Mouse (Mus musculus): Measurements from ENCODE around the gene Zc2hc1c. TPM values are rescaled to one million over a fixed set of nuclear protein-coding genes. Genes with fewer than 3 reads are reported as not detected.

Zc2hc1c gene
- total RNA-seq, 4 experiments from 2014 or later: 1.6 to 2.2 (median 1.9) TPM

DNA sequence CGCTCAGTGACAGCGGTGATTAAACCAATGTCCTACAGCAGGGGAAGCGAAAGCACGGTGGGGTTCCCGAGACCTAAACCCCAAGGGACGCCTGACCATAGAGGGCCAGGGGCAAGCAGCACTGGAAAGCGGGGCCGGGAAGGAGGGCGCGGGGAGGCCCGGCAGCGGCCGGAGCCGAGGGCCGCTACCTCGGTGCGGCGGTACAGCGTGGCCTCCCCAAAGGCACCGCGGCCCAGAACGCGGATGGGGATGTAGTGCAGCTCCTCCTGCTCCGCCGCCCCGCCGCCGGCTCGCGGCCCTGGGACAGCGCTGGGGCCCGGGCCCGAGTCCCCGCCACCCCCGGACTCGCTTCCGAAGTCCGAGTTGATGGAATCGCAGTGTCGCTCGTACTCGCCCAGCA lies 50.4 kb downstream of the Zc2hc1c start:
- DNase-seq (ENCODE audit: low spot score in 2 of 2): no peak

GRCm38 (mm10) chr12:85339243-85339729 lies 50.9 kb downstream of the Zc2hc1c start, which contains the start of gene Nek9:
Gene Nek9 (minus strand): TSS chr12:85339362.
- DNase-seq (ENCODE audit: low spot score in 2 of 2): peak; percentile 86 to 92

DNA sequence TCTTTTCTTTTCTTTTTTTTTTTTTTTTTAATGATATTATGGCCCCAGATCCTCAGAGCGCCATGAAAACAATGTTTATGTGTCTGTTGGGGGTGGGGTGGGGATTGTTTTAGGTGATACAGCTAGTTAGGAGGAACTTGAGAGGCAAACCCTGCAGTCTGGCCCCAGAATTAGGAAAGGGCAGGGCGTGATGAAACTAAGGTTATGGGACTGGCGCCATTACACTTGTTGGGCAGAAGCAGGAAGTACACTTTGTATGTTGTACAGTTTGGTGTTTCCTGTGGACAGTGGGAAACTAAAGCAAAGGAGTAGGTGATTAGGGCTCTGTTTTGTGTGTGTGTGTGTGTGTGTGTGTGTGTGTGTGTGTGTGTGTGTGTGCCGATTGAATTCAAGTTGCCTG lies 51.6 kb downstream of the Zc2hc1c start:
- DNase-seq (ENCODE audit: low spot score in 2 of 2): no peak

DNA sequence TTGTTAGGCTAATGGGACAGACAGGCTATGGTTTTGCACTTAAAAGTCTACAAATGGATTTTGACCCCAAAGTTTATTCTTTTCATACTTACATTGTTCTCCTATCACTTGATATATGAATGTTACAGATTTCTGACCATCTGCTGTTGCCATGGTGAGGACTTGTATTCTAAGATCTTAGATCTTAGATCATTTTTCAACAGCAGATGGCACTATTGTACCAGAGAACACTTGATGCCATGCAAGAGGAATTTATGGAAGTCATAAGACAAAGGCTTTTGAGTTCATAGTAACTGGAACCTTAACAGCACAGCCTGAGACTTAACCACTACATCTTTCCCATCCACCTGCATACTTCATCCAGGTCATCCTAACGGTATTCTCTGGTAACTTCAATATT lies 52.7 kb downstream of the Zc2hc1c start:
- DNase-seq (ENCODE audit: low spot score in 2 of 2): no peak

GRCm38 (mm10) chr12:85342310-85342709 lies 53.9 kb downstream of the Zc2hc1c start:
- no peak for DNase-seq (ENCODE audit: low spot score in 2 of 2)

DNA sequence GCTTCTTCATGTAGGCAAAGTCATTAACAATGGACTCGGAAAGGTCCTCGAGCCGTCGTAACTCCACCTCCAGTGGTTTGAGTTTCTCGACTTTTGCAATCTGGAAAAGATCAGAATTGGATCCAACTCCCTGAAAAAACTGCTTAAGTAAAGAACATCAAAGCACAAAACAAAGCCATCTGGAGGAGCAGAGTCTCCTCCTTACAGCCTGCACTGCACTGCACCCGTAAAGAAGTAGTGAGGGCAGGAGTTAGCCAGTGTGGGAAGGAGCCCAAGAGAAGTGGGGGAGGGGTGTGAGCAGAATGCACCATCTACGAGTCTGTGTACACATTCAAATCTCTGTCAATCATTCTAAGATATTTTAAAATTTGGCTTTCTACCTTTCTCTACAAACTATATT lies 55.9 kb downstream of the Zc2hc1c start:
- no peak for DNase-seq (ENCODE audit: low spot score in 2 of 2)

- DNase-seq (ENCODE audit: low spot score in 2 of 2): no peak
Observed at GRCm38 (mm10) chr12:85345559-85345958, 57.2 kb downstream of the Zc2hc1c start.

- peak in 1 of 2 experiments; percentile 49 for DNase-seq (ENCODE audit: low spot score in 2 of 2)
Observed at GRCm38 (mm10) chr12:85346374-85346773, 58.0 kb downstream of the Zc2hc1c start.

DNA sequence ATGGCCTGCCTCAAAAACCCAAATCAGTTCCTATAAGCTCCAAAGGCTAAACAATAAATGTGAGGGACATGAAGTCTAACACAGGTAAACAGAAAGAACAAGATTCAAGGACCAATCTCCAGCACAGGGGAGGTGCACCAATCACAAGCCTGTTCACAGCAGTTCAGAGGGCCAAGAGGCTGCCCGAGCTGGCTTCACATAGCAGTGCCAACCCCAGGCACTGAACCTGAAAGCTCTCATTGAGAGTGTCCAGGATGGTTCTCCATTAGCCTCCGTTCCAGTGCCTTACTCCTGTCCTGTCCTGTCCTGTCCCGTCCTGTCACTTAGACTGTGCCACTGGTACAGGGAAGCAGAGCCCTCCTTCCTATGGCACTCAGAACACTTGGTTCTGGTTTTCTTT lies 58.8 kb downstream of the Zc2hc1c start:
- DNase-seq (ENCODE audit: low spot score in 2 of 2): no peak

DNA sequence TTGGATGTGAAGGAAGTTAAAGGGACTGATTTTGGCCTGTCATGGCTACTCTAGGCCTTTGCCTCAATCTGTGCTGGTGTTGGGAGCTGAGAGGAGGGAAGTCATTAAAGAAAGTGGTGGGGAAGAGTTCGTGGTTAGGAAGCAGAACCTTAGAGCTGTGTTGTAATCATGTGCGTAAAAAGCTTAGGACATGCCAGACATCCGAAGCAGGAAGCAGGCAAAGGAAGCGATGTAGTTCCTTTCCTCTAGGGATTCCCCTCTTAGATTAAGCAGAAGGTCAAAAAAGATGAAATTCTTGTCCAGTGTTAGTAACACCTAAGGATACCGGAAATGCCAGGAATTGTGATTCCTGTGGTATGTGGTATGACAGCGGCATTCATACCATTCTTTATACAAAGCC lies 59.9 kb downstream of the Zc2hc1c start:
- no peak for DNase-seq (ENCODE audit: low spot score in 2 of 2)

Small RNAs within 50 kb of the gene (microRNA-seq; reads per million reads assigned to microRNA genes)
- gene Mir6938: 0.32 to 1.0 reads per million in 2 experiments

Other genes with a start within 250 kb of the Zc2hc1c start
- 1 to 10 TPM; 2.2 to 3.2 (median 2.6) TPM for gene Prox2, start 177.8 kb upstream of the Zc2hc1c start, total RNA-seq (2022)
- 100 to 1,000 TPM; 145 to 175 (median 158) TPM for gene Dlst, start 177.8 kb upstream of the Zc2hc1c start, total RNA-seq (2022)
- gene Rps6kl1, start 137.3 kb upstream of the Zc2hc1c start, total RNA-seq (2022): 10 to 100 TPM; 35.8 to 43.4 (median 39.8) TPM
- 1 to 10 TPM; 4.2 to 6.6 (median 6.1) TPM for gene Pgf, start 110.8 kb upstream of the Zc2hc1c start, total RNA-seq (2022)
- 10 to 100 TPM; 52.0 to 70.8 (median 60.7) TPM for gene Eif2b2, start 69.1 kb upstream of the Zc2hc1c start, total RNA-seq (2022)
- 10 to 100 TPM; 17.8 to 23.1 (median 20.5) TPM for gene Mlh3, start 18.0 kb upstream of the Zc2hc1c start, total RNA-seq (2022)
- gene Acyp1, start 153 bp upstream of the Zc2hc1c start, total RNA-seq (2022): 10 to 100 TPM; 22.7 to 37.1 (median 30.9) TPM
- gene Nek9, start 50.8 kb downstream of the Zc2hc1c start, total RNA-seq (2022): 10 to 100 TPM; 39.8 to 42.3 (median 41.1) TPM
- 100 to 1,000 TPM; 154 to 177 (median 170) TPM for gene Tmed10, start 86.3 kb downstream of the Zc2hc1c start, total RNA-seq (2022)
- 10 to 100 TPM; 14.4 to 24.7 (median 21.0) TPM for gene Fos, start 185.3 kb downstream of the Zc2hc1c start, total RNA-seq (2022)

Data from layer of hippocampus, adult 8-10 months (tissue).